Mouse (Mus musculus): ENCODE measurements around the gene Pacsin2. TPM values are rescaled to one million over a fixed set of nuclear protein-coding genes. Genes with fewer than 3 reads are reported as not detected.

The Pacsin2 gene
- total RNA-seq, 2 experiments from 2014 or later, result 102 to 310 TPM

GRCm38 (mm10) chr15:83349225-83349953 lies 115.0 kb downstream of the Pacsin2 start:
- peak; percentile 29 for ATAC-seq (replicated peaks; ENCODE audit: low FRiP score, poor library complexity, severe bottlenecking)

DNA sequence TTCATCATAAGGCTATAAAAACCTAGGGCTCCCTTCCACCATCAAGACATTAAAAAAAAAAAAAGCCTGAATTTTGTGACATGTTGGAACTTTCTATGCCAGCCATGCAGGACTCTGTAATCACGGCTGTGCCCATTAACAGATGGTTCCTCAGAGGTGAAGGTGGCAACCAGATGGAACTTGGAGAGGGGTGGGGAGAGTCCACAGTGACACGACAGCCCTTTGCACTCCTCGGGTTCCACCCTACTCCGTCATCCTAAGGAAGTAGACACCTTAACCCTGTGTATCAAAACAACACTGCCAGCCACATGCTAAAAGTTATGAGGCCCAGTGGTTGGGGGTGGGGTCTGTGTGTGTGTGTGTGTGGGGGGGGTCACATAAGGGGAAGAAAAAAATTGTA lies 115.7 kb downstream of the Pacsin2 start:
- peak; percentile 47 for ATAC-seq (replicated peaks; ENCODE audit: low FRiP score, poor library complexity, severe bottlenecking)

- no peak for ATAC-seq (replicated peaks; ENCODE audit: low FRiP score, poor library complexity, severe bottlenecking)
Observed at GRCm38 (mm10) chr15:83345898-83346529, 118.4 kb downstream of the Pacsin2 start.

- ATAC-seq (replicated peaks; ENCODE audit: low FRiP score, poor library complexity, severe bottlenecking), result peak; percentile 22; the same call in 1 of the 2 replicates
Observed at GRCm38 (mm10) chr15:83344956-83345355, 119.5 kb downstream of the Pacsin2 start.

DNA sequence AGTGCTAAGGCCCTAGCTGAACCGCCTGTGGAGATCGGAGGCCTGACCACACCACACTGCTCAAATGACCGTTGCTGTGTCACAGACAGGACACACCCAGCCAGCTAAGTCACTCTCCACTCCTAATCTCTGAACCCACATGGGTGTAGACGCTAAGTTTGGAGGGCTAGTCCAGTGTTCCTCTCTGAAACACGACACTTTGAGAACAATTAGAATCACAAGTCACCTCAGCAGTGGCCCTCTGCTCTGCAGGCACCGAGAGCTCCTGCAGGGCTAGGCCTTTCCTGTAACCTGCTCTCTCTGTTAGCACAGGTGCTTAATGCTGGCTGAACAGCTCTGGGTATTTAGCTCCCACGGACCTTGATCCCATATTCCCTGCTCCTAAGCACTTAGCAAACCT lies 120.2 kb downstream of the Pacsin2 start:
- ATAC-seq (replicated peaks; ENCODE audit: low FRiP score, poor library complexity, severe bottlenecking), result peak; percentile 89

GRCm38 (mm10) chr15:83338908-83339307 lies 125.5 kb downstream of the Pacsin2 start:
- no peak for ATAC-seq (replicated peaks; ENCODE audit: low FRiP score, poor library complexity, severe bottlenecking)

GRCm38 (mm10) chr15:83337903-83338870 lies 126.2 kb downstream of the Pacsin2 start:
- ATAC-seq (replicated peaks; ENCODE audit: low FRiP score, poor library complexity, severe bottlenecking), result no peak

DNA sequence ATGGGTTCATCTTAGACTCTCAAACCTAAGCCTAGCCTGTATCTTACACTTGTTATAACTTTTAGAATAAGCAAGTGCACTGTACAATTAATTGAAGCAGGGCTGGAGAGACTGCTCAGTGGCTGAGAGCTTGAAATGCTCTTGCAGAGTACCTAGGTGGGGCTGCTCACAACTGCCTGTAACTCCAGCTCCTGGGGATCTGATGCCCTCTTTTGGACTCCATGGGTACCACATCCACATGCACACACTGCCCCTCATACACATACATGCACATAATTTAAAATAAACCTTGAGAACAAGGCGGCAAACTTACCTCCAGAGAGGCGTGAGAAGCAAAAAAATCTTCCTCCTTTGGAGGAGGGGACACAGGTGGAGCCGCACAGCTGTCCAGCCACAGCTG lies 132.0 kb downstream of the Pacsin2 start:
- ATAC-seq (replicated peaks; ENCODE audit: low FRiP score, poor library complexity, severe bottlenecking), result no peak

- no peak for ATAC-seq (replicated peaks; ENCODE audit: low FRiP score, poor library complexity, severe bottlenecking)
Observed at GRCm38 (mm10) chr15:83328952-83329351, 135.5 kb downstream of the Pacsin2 start.

Other genes starting within 250 kb of the Pacsin2 start
- not detected in 2 replicates for gene A4galt, start 212.8 kb downstream of the Pacsin2 start, total RNA-seq (2015; ENCODE audit: low replicate concordance)
- gene A4galt, start 212.8 kb downstream of the Pacsin2 start, total RNA-seq (2017; ENCODE audit: low replicate concordance), result 0.28 and 0.34 TPM in 2 replicates
- gene Arfgap3, start 114.4 kb downstream of the Pacsin2 start, total RNA-seq (2015; ENCODE audit: low replicate concordance), result 44.1 and 50.7 TPM in 2 replicates
- gene Arfgap3, start 114.4 kb downstream of the Pacsin2 start, total RNA-seq (2017; ENCODE audit: low replicate concordance), result 49.2 and 63.3 TPM in 2 replicates
- 8.4 and 8.5 TPM in 2 replicates for gene Ttll1, start 46.3 kb upstream of the Pacsin2 start, total RNA-seq (2015; ENCODE audit: low replicate concordance)
- gene Ttll1, start 46.3 kb upstream of the Pacsin2 start, total RNA-seq (2017; ENCODE audit: low replicate concordance), result 1.8 and 8.3 TPM in 2 replicates
- not detected in 2 replicates for gene Bik, start 62.3 kb upstream of the Pacsin2 start, total RNA-seq (2015; ENCODE audit: low replicate concordance)
- gene Bik, start 62.3 kb upstream of the Pacsin2 start, total RNA-seq (2017; ENCODE audit: low replicate concordance), result 0.84 TPM in 1 of 2 replicates, not detected in the other
- 51.5 and 85.9 TPM in 2 replicates for gene Tspo, start 99.0 kb upstream of the Pacsin2 start, total RNA-seq (2015; ENCODE audit: low replicate concordance)
- gene Tspo, start 99.0 kb upstream of the Pacsin2 start, total RNA-seq (2017; ENCODE audit: low replicate concordance), result 51.9 and 74.4 TPM in 2 replicates
- gene Mcat, start 99.2 kb upstream of the Pacsin2 start, total RNA-seq (2015; ENCODE audit: low replicate concordance), result 0.38 TPM in 1 of 2 replicates, not detected in the other
- 3.1 and 4.3 TPM in 2 replicates for gene Mcat, start 99.2 kb upstream of the Pacsin2 start, total RNA-seq (2017; ENCODE audit: low replicate concordance)
- gene Ttll12, start 130.6 kb upstream of the Pacsin2 start, total RNA-seq (2015; ENCODE audit: low replicate concordance), result 9.4 and 16.1 TPM in 2 replicates
- 5.9 and 9.8 TPM in 2 replicates for gene Ttll12, start 130.6 kb upstream of the Pacsin2 start, total RNA-seq (2017; ENCODE audit: low replicate concordance)

Measured in erythroblast, adult 5-6 weeks (primary cell).